Mouse (Mus musculus): Measurements from ENCODE around the gene Arhgap24.

GRCm38 (mm10) chr5:102502333-102502732, 21.1 kb downstream of the Arhgap24 start:
- no peak for TF ChIP-seq POLR2A (IDR thresholded peaks at IDR 0.05; ENCODE audit: borderline replicate concordance, low read depth, low read length)
- TF ChIP-seq CTCF (IDR thresholded peaks at IDR 0.05; ENCODE audit: low read depth, low read length) = no peak
